Mouse (Mus musculus) midbrain, embryonic 11.5 days (tissue): ENCODE data around the gene Apom. TPM values are rescaled to one million over a fixed set of nuclear protein-coding genes. Genes with fewer than 3 reads are reported as not detected.

Experiments used
- ATAC-seq: fragments of 200-750 bp; cut with Nextera tagmentation; 2 replicates; pipeline ENCODE4 v1.8.0; 2017; ENCODE audit warnings: moderate TSS enrichment, moderate library complexity; ENCODE audit not compliant: low FRiP score
- DNase-seq: peaks from one replicate; pipeline ENCODE4 v3.0.0; 2015; ENCODE audit warnings: low spot score; ENCODE audit errors: missing footprints
- H3K27ac ChIP-seq: fragments of 300-500 bp; sonication (generic); 2 replicates; pipeline ENCODE4 v1.5.1; 2014; ENCODE audit warnings: low read depth, low read length
- H3K27me3 ChIP-seq: fragments of 300-500 bp; sonication (generic); 2 replicates; pipeline ENCODE4 v1.6.1; 2014; ENCODE audit warnings: mild to moderate bottlenecking, low read length, moderate library complexity, mixed read lengths; ENCODE audit not compliant: control insufficient read depth, insufficient read depth
- H3K36me3 ChIP-seq: fragments of 300-500 bp; sonication (generic); 2 replicates; pipeline ENCODE4 v1.6.1; 2014; ENCODE audit warnings: mild to moderate bottlenecking, low read length, moderate library complexity, mixed read lengths; ENCODE audit not compliant: control insufficient read depth, insufficient read depth
- H3K4me1 ChIP-seq: fragments of 300-500 bp; sonication (generic); 2 replicates; pipeline ENCODE4 v1.6.1; 2014; ENCODE audit warnings: low read length; ENCODE audit not compliant: control insufficient read depth, insufficient read depth
- H3K4me2 ChIP-seq: fragments of 300-500 bp; sonication (generic); 2 replicates; pipeline ENCODE4 v1.6.1; 2014; ENCODE audit warnings: mild to moderate bottlenecking, moderate library complexity
- H3K4me3 ChIP-seq: fragments of 300-500 bp; sonication (generic); 2 replicates; pipeline ENCODE4 v1.5.1; 2014; ENCODE audit warnings: low read depth, low read length
- H3K9ac ChIP-seq: fragments of 300-500 bp; sonication (generic); 2 replicates; pipeline ENCODE4 v1.6.1; 2014; ENCODE audit warnings: low read length
- H3K9me3 ChIP-seq: fragments of 300-500 bp; sonication (generic); 2 replicates; pipeline ENCODE4 v1.6.1; 2016; ENCODE audit warnings: low read length; ENCODE audit not compliant: control insufficient read depth
- whole genome bisulfite sequencing: fragments of 180-500 bp; shearing (Covaris S2); extraction: QIAGEN DNeasy Blood & Tissue Kit; methylation state at CpG from one replicate; pipeline ENCODE4 v1.1.7; 2014; 5-methylcytosine and 5-hydroxymethylcytosine counted together
- polyA plus RNA-seq: library from polyadenylated mRNA; unstranded; fragments of >200 nt; fragmentation: Nextera tagmentation; extraction: Ambion mirVana; gene quantifications from 2 replicates; pipeline ENCODE4 v1.2.1, GENCODE M21; 2014

The Apom gene
- polyA plus RNA-seq, 1 experiment from 2014 or later = 0.45 TPM

- H3K4me3 ChIP-seq = no peak overlapping the region
- H3K9ac ChIP-seq = no peak overlapping the region
- ATAC-seq (no peak), DNase-seq (peak; percentile 91)
- H3K27me3 ChIP-seq = no peaks in the 10 kb centered on the region
- 23% methylated on average over 4 of the region's 4 CpGs for WGBS
- H3K36me3 ChIP-seq = no peaks in the 10 kb centered on the region
- no peaks in the 10 kb centered on the region for H3K9me3 ChIP-seq
- no peak overlapping the region for H3K4me2 ChIP-seq
- H3K27ac ChIP-seq = no peak overlapping the region
- H3K4me1 ChIP-seq = peaks cover 6% of the 10 kb centered on the region
Observed at GRCm38 (mm10) chr17:35168541-35169207, 36.8 kb upstream of the Apom start.

GRCm38 (mm10) chr17:35167794-35168193 lies 35.9 kb upstream of the Apom start:
- 92% methylated on average over 7 of the region's 7 CpGs for WGBS
- Histone ChIP-seq H3K36me3 (no peaks in the 10 kb centered on the region), H3K4me2 (no peak overlapping the region), H3K27ac (no peak overlapping the region), H3K9ac (no peak overlapping the region), H3K4me3 (no peak overlapping the region), H3K27me3 (no peaks in the 10 kb centered on the region), H3K9me3 (no peaks in the 10 kb centered on the region), H3K4me1 (peaks cover 12% of the 10 kb centered on the region)
- ATAC-seq = no peak
- no peak for DNase-seq

GRCm38 (mm10) chr17:35166352-35167035 lies 34.6 kb upstream of the Apom start:
- ATAC-seq = no peak
- no peaks in the 10 kb centered on the region for H3K27me3 ChIP-seq
- H3K9ac ChIP-seq = no peak overlapping the region; the same call in 1 of the 2 replicates
- peaks cover 19% of the 10 kb centered on the region for H3K4me1 ChIP-seq
- H3K4me2 ChIP-seq = peak overlapping the region; percentile 97
- no peak overlapping the region; the same call in 1 of the 2 replicates for H3K27ac ChIP-seq
- no peak overlapping the region for H3K4me3 ChIP-seq
- no peaks in the 10 kb centered on the region for H3K9me3 ChIP-seq
- peaks cover 7% of the 10 kb centered on the region for H3K36me3 ChIP-seq
- DNase-seq = no peak
- WGBS = 73% methylated on average over 8 of the region's 8 CpGs

- Histone ChIP-seq H3K27ac (peak overlapping the region; percentile 97), H3K4me3 (peak overlapping the region; percentile 100), H3K9me3 (no peaks in the 10 kb centered on the region), H3K27me3 (no peaks in the 10 kb centered on the region), H3K4me2 (peak overlapping the region; percentile 97), H3K36me3 (peaks cover 16% of the 10 kb centered on the region), H3K4me1 (peaks cover 19% of the 10 kb centered on the region), H3K9ac (peak overlapping the region; percentile 77)
- 24% methylated on average over 12 of the region's 12 CpGs for WGBS
- no peak for DNase-seq
- no peak; the same call in 1 of the 2 replicates for ATAC-seq
Observed at GRCm38 (mm10) chr17:35165451-35166155, 33.8 kb upstream of the Apom start.

GRCm38 (mm10) chr17:35164568-35165450 lies 33.0 kb upstream of the Apom start, which contains the start of gene Prrc2a:
Prrc2a (minus strand) TSS chr17:35164897.
- H3K9me3 ChIP-seq = no peaks in the 10 kb centered on the region
- under 1% methylated on average over 50 of the region's 89 CpGs for WGBS

GRCm38 (mm10) chr17:35164218-35164567 lies 32.3 kb upstream of the Apom start:
- peak overlapping the region; percentile 93 for H3K27ac ChIP-seq
- peak overlapping the region; percentile 100 for H3K4me3 ChIP-seq
- H3K4me2 ChIP-seq = peak overlapping the region; percentile 97
- WGBS = under 1% methylated on average over 24 of the region's 28 CpGs
- H3K9me3 ChIP-seq = no peaks in the 10 kb centered on the region
- H3K27me3 ChIP-seq = no peaks in the 10 kb centered on the region
- ATAC-seq (no peak), DNase-seq (no peak)
- H3K36me3 ChIP-seq = peaks cover 26% of the 10 kb centered on the region
- peak overlapping the region; percentile 100 for H3K9ac ChIP-seq
- peaks cover 19% of the 10 kb centered on the region for H3K4me1 ChIP-seq

More at GRCm38 (mm10) chr17:35164568-35165450, 33.0 kb upstream of the Apom start, which contains the start of gene Prrc2a:
- Histone ChIP-seq H3K4me3 (peak within 1 kb of the TSS; percentile 100), H3K36me3 (peaks cover 24% of the 10 kb centered on the region), H3K4me1 (peaks cover 19% of the 10 kb centered on the region), H3K27ac (peak within 1 kb of the TSS; percentile 97), H3K4me2 (peak within 1 kb of the TSS; percentile 97), H3K27me3 (no peaks in the 10 kb centered on the region), H3K9ac (peak within 1 kb of the TSS; percentile 100)
- DNase-seq (peak; percentile 100), ATAC-seq (peak; percentile 96)

GRCm38 (mm10) chr17:35163326-35164081 lies 31.7 kb upstream of the Apom start:
- ATAC-seq = no peak

GRCm38 (mm10) chr17:35162730-35163129 lies 30.9 kb upstream of the Apom start:
- Histone ChIP-seq H3K4me2 (peak overlapping the region; percentile 97), H3K36me3 (peaks cover 40% of the 10 kb centered on the region), H3K9ac (peak overlapping the region; percentile 100), H3K27ac (no peak overlapping the region), H3K4me1 (peaks cover 19% of the 10 kb centered on the region), H3K27me3 (no peaks in the 10 kb centered on the region), H3K4me3 (peak overlapping the region; percentile 100), H3K9me3 (no peaks in the 10 kb centered on the region)
- ATAC-seq = no peak
- WGBS = 67% methylated on average over 12 of the region's 12 CpGs
- no peak for DNase-seq

More at GRCm38 (mm10) chr17:35163326-35164081, 31.7 kb upstream of the Apom start:
- H3K9me3 ChIP-seq = no peaks in the 10 kb centered on the region
- no peaks in the 10 kb centered on the region for H3K27me3 ChIP-seq
- H3K36me3 ChIP-seq = peaks cover 33% of the 10 kb centered on the region
- H3K27ac ChIP-seq = peak overlapping the region; percentile 93
- no peak for DNase-seq
- peaks cover 19% of the 10 kb centered on the region for H3K4me1 ChIP-seq
- H3K9ac ChIP-seq = peak overlapping the region; percentile 100
- peak overlapping the region; percentile 100 for H3K4me3 ChIP-seq
- WGBS = 26% methylated on average over 8 of the region's 8 CpGs
- peak overlapping the region; percentile 97 for H3K4me2 ChIP-seq
